Mouse (Mus musculus) cortical plate, adult 2 months (tissue): Measurements from ENCODE around the gene Ick. TPM values are rescaled to one million over a fixed set of nuclear protein-coding genes. Genes with fewer than 3 reads are reported as not detected.
A peak's percentile ranks its signal among the peaks of the same experiment; 100 is the strongest.

Experiments used
- H3K27ac ChIP-seq: fragments of 200-500 bp; 2 replicates; pipeline ENCODE4 v1.5.1; 2012; ENCODE audit warnings: low read length, control low read depth, inconsistent platforms; ENCODE audit not compliant: insufficient read depth
- H3K4me1 ChIP-seq: fragments of 200-500 bp; 2 replicates; pipeline ENCODE4 v1.6.1; 2011; ENCODE audit warnings: low read length; ENCODE audit not compliant: control insufficient read depth, insufficient read depth
- H3K4me3 ChIP-seq: fragments of 200-500 bp; 2 replicates; pipeline ENCODE4 v1.5.1; 2011; ENCODE audit warnings: mild to moderate bottlenecking, low read length, control low read depth; ENCODE audit not compliant: insufficient read depth
- CTCF ChIP-seq: fragments of 200-500 bp; IDR thresholded peaks from 2 replicates; pipeline ENCODE4 v1.5.1; 2011; ENCODE audit warnings: mild to moderate bottlenecking, control low read depth, low read length; ENCODE audit not compliant: insufficient read depth; ENCODE audit errors: extremely low read depth
- POLR2A ChIP-seq: fragments of 200-500 bp; IDR thresholded peaks from 2 replicates; pipeline ENCODE4 v1.6.1; 2011; ENCODE audit warnings: mild to moderate bottlenecking, low read length, control low read depth; ENCODE audit not compliant: insufficient read depth; ENCODE audit errors: extremely low read depth
- polyA plus RNA-seq: library from polyadenylated mRNA; depleted of rRNA; stranded (reverse); fragments of >200 nt; gene quantifications from 2 replicates; pipeline ENCODE4 v1.2.3, GENCODE M21; 2012

Gene Ick
- polyA plus RNA-seq, 1 experiment, result 19.1 TPM

- peak overlapping the region; percentile 98 for H3K27ac ChIP-seq
- no peaks in the 10 kb centered on the region; the same call in 1 of the 2 replicates for H3K4me1 ChIP-seq
- H3K4me3 ChIP-seq, result peak overlapping the region; percentile 86
- TF ChIP-seq POLR2A, result no peak
- TF ChIP-seq CTCF, result no peak
Observed at GRCm38 (mm10) chr9:78113538-78113885, 4.5 kb downstream of the Ick start.

GRCm38 (mm10) chr9:78115746-78116145 lies 6.8 kb downstream of the Ick start:
- no peaks in the 10 kb centered on the region; the same call in 1 of the 2 replicates for H3K4me1 ChIP-seq
- H3K4me3 ChIP-seq, result no peak overlapping the region; the same call in 1 of the 2 replicates
- TF ChIP-seq CTCF, result no peak
- no peak for TF ChIP-seq POLR2A
- no peak overlapping the region for H3K27ac ChIP-seq

GRCm38 (mm10) chr9:78117690-78118089 lies 8.7 kb downstream of the Ick start:
- H3K4me1 ChIP-seq, result no peaks in the 10 kb centered on the region; the same call in 1 of the 2 replicates
- no peak for TF ChIP-seq CTCF
- no peak for TF ChIP-seq POLR2A
- no peak overlapping the region for H3K27ac ChIP-seq
- H3K4me3 ChIP-seq, result no peak overlapping the region

- Histone ChIP-seq H3K27ac (peak overlapping the region; percentile 74; the same call in 1 of the 2 replicates), H3K4me3 (no peak overlapping the region), H3K4me1 (peaks cover 3% of the 10 kb centered on the region)
- TF ChIP-seq CTCF (no peak), POLR2A (no peak)
Observed at GRCm38 (mm10) chr9:78121358-78121757, 12.4 kb downstream of the Ick start.

- Histone ChIP-seq H3K4me1 (peaks cover 3% of the 10 kb centered on the region), H3K4me3 (no peak overlapping the region), H3K27ac (0 out of 2 replicates have a peak overlapping the region, but pooled peaks have one; percentile 18)
- no peak for TF ChIP-seq CTCF
- TF ChIP-seq POLR2A, result no peak
Observed at GRCm38 (mm10) chr9:78121985-78122384, 13.0 kb downstream of the Ick start.

GRCm38 (mm10) chr9:78122939-78123712 lies 14.1 kb downstream of the Ick start:
- Histone ChIP-seq H3K27ac (no peak overlapping the region), H3K4me1 (peaks cover 3% of the 10 kb centered on the region), H3K4me3 (no peak overlapping the region)
- TF ChIP-seq POLR2A, result no peak
- TF ChIP-seq CTCF, result no peak

- no peak for TF ChIP-seq CTCF
- no peak for TF ChIP-seq POLR2A
- H3K4me1 ChIP-seq, result peaks cover 3% of the 10 kb centered on the region
- H3K4me3 ChIP-seq, result no peak overlapping the region
- H3K27ac ChIP-seq, result peak overlapping the region; percentile 24; the same call in 1 of the 2 replicates
Observed at GRCm38 (mm10) chr9:78124297-78124696, 15.3 kb downstream of the Ick start.

- Histone ChIP-seq H3K27ac (no peak overlapping the region), H3K4me1 (peaks cover 8% of the 10 kb centered on the region), H3K4me3 (no peak overlapping the region)
- no peak for TF ChIP-seq POLR2A
- no peak for TF ChIP-seq CTCF
Observed at GRCm38 (mm10) chr9:78126007-78126406, 17.0 kb downstream of the Ick start.

GRCm38 (mm10) chr9:78126643-78127042 lies 17.7 kb downstream of the Ick start:
- TF ChIP-seq CTCF (no peak), POLR2A (no peak)
- Histone ChIP-seq H3K4me3 (no peak overlapping the region), H3K4me1 (peaks cover 8% of the 10 kb centered on the region), H3K27ac (no peak overlapping the region)

GRCm38 (mm10) chr9:78135658-78136057 lies 26.7 kb downstream of the Ick start:
- no peak overlapping the region for H3K4me3 ChIP-seq
- no peak overlapping the region for H3K27ac ChIP-seq
- peaks cover 3% of the 10 kb centered on the region for H3K4me1 ChIP-seq
- no peak for TF ChIP-seq CTCF
- no peak for TF ChIP-seq POLR2A
